Mouse (Mus musculus) cortical plate, adult 2 months (tissue): ENCODE results near the gene Bmp7.

Experiments used
- CTCF ChIP-seq: fragments of 200-500 bp; IDR thresholded peaks from 2 replicates; pipeline ENCODE4 v1.5.1; 2011; ENCODE audit warnings: mild to moderate bottlenecking, control low read depth, low read length; ENCODE audit not compliant: insufficient read depth; ENCODE audit errors: extremely low read depth
- POLR2A ChIP-seq: fragments of 200-500 bp; IDR thresholded peaks from 2 replicates; pipeline ENCODE4 v1.6.1; 2011; ENCODE audit warnings: mild to moderate bottlenecking, low read length, control low read depth; ENCODE audit not compliant: insufficient read depth; ENCODE audit errors: extremely low read depth

GRCm38 (mm10) chr2:172965249-172965648, 25.1 kb upstream of the Bmp7 start:
- TF ChIP-seq CTCF = no peak
- no peak for TF ChIP-seq POLR2A
